Mouse (Mus musculus) brain, embryonic 14.5 days (tissue): ENCODE data around the gene Serpina1a.
"Not testable (repeated sequence)": the region's sequence is repeated elsewhere in the genome, so short reads cannot be mapped to it uniquely, and the experiment has no call there.

ENCODE experiments used
- CTCF ChIP-seq: fragments of 200-500 bp; IDR thresholded peaks from 2 replicates; pipeline ENCODE4 v1.5.1; 2012; ENCODE audit warnings: inconsistent platforms, mild to moderate bottlenecking, moderate library complexity, borderline replicate concordance; ENCODE audit not compliant: insufficient read depth, insufficient read length; ENCODE audit errors: extremely low read depth
- POLR2A ChIP-seq: fragments of 200-500 bp; IDR thresholded peaks from 2 replicates; pipeline ENCODE4 v1.6.1; 2012; ENCODE audit warnings: mild to moderate bottlenecking, inconsistent platforms, borderline replicate concordance; ENCODE audit not compliant: poor library complexity, insufficient read depth, insufficient read length, severe bottlenecking; ENCODE audit errors: extremely low read depth

DNA sequence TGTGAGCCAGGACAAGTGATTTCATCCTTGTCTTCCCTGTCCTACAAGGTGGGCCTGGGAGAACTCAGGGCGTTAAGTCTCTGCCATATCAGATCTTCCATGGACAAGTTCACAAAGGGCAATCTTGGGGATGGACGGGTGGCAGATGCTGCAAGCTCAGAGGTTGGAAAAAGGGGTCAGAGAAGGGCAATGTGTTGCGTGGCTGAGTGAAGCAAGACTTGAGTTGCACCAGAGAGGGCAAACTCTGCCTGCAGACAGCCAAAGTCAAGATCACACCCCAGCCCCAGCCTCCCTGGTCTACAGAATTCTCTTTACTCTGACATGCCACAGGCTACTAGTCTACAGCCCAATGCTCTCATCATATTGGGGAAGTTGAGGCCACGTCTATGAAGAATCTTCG is 39.5 kb downstream of the Serpina1a start:
- not testable (repeated sequence) for TF ChIP-seq CTCF, POLR2A
